Mouse (Mus musculus) liver, postnatal 0 days (tissue): ENCODE data around the gene Mup20.

Source experiments
- CTCF ChIP-seq: sonication (generic); IDR thresholded peaks from 2 replicates; pipeline ENCODE4 v1.5.1; 2016; ENCODE audit warnings: antibody characterized with exemption, low read depth
- EP300 ChIP-seq: IDR thresholded peaks from 2 replicates; pipeline ENCODE4 v1.6.1; 2016; ENCODE audit warnings: antibody characterized with exemption, low read depth, mild to moderate bottlenecking

GRCm38 (mm10) chr4:62087241-62087640 is 33.3 kb upstream of the Mup20 start, which contains the start of gene Mup3:
- TF ChIP-seq CTCF: no peak
- TF ChIP-seq EP300: no peak
